Mouse (Mus musculus): ENCODE data around the gene Htr1d. TPM values are rescaled to one million over a fixed set of nuclear protein-coding genes. Genes with fewer than 3 reads are reported as not detected.

The Htr1d gene
- polyA plus RNA-seq, 1 experiment, result not detected

DNA sequence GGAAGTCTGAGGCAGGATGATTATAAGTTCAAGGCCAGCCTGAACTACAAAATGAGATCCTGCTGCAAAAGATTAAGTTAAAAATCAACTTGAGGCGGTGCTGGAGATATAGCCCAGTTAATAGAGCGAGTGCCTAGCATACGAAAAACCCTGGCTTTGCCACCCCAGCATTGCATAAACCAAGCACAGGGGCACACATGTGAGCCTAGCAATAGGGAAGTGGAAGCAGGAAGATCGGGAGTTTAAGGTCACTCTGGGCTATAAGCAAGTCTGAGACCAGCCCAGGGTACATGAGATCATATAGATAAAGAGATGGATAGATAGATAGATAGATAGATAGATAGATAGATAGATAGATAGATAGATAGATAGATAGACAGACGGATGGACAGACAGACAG is 26.5 kb downstream of the Htr1d start:
- TF ChIP-seq POLR2A (IDR thresholded peaks at IDR 0.05; ENCODE audit: borderline replicate concordance, low read depth, low read length), result no peak
- no peak for TF ChIP-seq CTCF (IDR thresholded peaks at IDR 0.05; ENCODE audit: low read depth, low read length)

DNA sequence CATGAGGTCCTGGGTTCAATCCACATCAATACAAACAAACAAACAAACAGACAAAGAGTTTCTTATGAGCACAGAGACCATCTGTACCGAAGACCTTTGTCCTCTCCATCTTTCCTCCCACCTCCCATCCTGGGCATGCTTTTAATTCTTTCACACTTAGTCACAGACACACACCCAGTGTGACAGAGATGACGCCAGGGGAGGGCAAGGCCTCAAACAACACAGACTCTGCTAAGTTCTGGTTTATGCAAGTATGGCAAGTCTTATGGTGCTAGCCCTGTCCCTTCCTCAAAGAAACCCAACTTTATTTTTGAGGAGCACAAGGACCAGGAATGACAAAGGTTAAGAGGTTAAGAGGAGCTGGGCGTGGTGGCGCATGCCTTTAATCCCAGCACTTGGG is 26.9 kb downstream of the Htr1d start:
- H3K4me3 ChIP-seq (ENCODE audit: insufficient read depth, low read length), result no peak overlapping the region
- H3K27ac ChIP-seq (ENCODE audit: insufficient read depth, low read depth, low read length), result no peak overlapping the region
- H3K4me1 ChIP-seq (ENCODE audit: control insufficient read depth, insufficient read depth, low read length), result peaks cover 4% of the 10 kb centered on the region
- no peak for TF ChIP-seq CTCF (IDR thresholded peaks at IDR 0.05; ENCODE audit: low read depth, low read length)
- no peak for TF ChIP-seq POLR2A (IDR thresholded peaks at IDR 0.05; ENCODE audit: borderline replicate concordance, low read depth, low read length)

More for the DNA sequence above, 26.5 kb downstream of the Htr1d start:
- H3K4me1 ChIP-seq (ENCODE audit: control insufficient read depth, insufficient read depth, low read length), result peaks cover 4% of the 10 kb centered on the region
- H3K27ac ChIP-seq (ENCODE audit: insufficient read depth, low read depth, low read length), result no peak overlapping the region
- H3K4me3 ChIP-seq (ENCODE audit: insufficient read depth, low read length), result no peak overlapping the region

DNA sequence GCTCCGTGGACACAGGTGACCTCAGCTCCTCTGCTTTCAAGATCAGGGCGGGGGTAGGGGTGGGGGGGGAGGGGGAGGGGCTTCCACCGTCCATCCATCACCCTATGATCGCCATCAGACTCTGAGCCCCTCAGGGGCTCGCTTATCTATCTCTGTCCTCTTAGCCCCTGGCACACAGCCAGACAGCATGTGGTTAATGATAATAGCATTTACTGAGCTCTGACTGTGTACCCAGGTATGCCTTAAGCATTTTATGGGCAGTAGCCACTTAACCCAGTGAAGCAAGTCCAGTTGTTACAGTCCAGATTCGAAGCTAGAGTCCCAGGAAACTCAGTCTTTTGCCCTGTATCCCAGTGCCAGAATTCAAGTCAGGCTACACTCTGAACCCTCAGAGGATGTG is 28.2 kb downstream of the Htr1d start:
- no peak overlapping the region for H3K4me3 ChIP-seq (ENCODE audit: insufficient read depth, low read length)
- TF ChIP-seq POLR2A (IDR thresholded peaks at IDR 0.05; ENCODE audit: borderline replicate concordance, low read depth, low read length) (no peak), CTCF (IDR thresholded peaks at IDR 0.05; ENCODE audit: low read depth, low read length) (no peak)
- H3K4me1 ChIP-seq (ENCODE audit: control insufficient read depth, insufficient read depth, low read length), result peaks cover 4% of the 10 kb centered on the region
- no peak overlapping the region for H3K27ac ChIP-seq (ENCODE audit: insufficient read depth, low read depth, low read length)

DNA sequence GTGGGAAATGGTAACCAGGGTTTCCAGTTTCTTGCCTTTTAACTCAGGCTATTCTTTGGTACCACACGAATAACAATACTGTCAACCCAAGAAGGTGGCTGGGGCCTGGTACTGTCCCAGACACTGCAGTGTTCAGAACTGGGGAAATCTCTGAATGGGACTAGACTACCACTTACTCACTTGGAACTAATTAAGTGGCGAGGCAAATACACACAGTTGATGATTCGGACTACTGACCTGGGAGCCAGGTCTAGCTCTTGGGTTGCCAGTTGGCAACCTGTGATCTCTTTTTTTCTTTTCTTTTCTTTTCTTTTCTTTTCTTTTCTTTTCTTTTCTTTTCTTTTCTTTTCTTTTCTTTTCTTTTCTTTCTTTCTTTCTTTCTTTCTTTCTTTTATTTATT is 29.0 kb downstream of the Htr1d start:
- Histone ChIP-seq H3K27ac (ENCODE audit: insufficient read depth, low read depth, low read length) (no peak overlapping the region), H3K4me3 (ENCODE audit: insufficient read depth, low read length) (no peak overlapping the region), H3K4me1 (ENCODE audit: control insufficient read depth, insufficient read depth, low read length) (peaks cover 4% of the 10 kb centered on the region)
- TF ChIP-seq CTCF (IDR thresholded peaks at IDR 0.05; ENCODE audit: low read depth, low read length), result no peak
- no peak for TF ChIP-seq POLR2A (IDR thresholded peaks at IDR 0.05; ENCODE audit: borderline replicate concordance, low read depth, low read length)

DNA sequence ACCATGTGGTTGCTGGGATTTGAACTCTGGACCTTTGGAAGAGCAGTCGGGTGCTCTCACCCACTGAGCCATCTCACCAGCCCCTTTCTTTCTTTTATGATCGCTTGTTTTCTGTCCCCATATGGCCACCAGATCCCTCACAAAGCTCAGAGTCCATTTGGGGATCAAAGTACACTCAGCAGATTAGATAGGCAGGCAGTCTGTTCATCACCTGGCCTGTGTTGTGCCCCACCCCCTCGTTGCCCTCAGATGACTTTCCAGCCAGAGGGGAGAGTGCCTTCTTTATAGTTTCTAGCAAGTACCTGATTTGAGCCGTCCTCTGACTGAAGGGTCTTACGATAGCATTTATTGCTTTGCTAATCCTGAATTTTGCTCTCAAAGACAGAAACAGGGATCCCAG is 29.5 kb downstream of the Htr1d start:
- no peak overlapping the region for H3K27ac ChIP-seq (ENCODE audit: insufficient read depth, low read depth, low read length)
- peaks cover 4% of the 10 kb centered on the region for H3K4me1 ChIP-seq (ENCODE audit: control insufficient read depth, insufficient read depth, low read length)
- no peak overlapping the region for H3K4me3 ChIP-seq (ENCODE audit: insufficient read depth, low read length)
- no peak for TF ChIP-seq POLR2A (IDR thresholded peaks at IDR 0.05; ENCODE audit: borderline replicate concordance, low read depth, low read length)
- no peak for TF ChIP-seq CTCF (IDR thresholded peaks at IDR 0.05; ENCODE audit: low read depth, low read length)

DNA sequence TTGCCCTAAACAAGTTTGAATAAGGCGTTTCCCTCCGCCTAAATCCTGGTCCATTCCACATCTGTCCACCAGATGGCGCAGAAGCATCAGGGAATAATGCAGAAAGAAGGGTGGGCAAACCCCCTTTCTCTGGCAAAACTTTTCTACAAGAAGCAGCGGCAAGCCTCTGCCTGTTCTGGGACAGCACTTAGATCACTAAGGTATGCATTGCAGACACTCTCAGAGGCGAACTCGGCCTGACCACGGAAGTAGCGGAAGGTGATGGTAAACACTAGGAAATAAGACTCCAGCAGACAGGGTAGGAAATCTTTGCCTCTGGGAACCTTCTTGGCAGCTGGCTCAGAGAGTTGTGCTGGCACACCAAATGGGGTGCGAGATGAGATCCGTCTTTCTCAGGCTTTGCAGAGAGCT is 31.5 kb downstream of the Htr1d start:
- Histone ChIP-seq H3K4me1 (ENCODE audit: control insufficient read depth, insufficient read depth, low read length) (peaks cover 4% of the 10 kb centered on the region), H3K4me3 (ENCODE audit: insufficient read depth, low read length) (peak overlapping the region; percentile 36), H3K27ac (ENCODE audit: insufficient read depth, low read depth, low read length) (no peak overlapping the region)
- TF ChIP-seq POLR2A (IDR thresholded peaks at IDR 0.05; ENCODE audit: borderline replicate concordance, low read depth, low read length) (no peak), CTCF (IDR thresholded peaks at IDR 0.05; ENCODE audit: low read depth, low read length) (peak; percentile 99)

DNA sequence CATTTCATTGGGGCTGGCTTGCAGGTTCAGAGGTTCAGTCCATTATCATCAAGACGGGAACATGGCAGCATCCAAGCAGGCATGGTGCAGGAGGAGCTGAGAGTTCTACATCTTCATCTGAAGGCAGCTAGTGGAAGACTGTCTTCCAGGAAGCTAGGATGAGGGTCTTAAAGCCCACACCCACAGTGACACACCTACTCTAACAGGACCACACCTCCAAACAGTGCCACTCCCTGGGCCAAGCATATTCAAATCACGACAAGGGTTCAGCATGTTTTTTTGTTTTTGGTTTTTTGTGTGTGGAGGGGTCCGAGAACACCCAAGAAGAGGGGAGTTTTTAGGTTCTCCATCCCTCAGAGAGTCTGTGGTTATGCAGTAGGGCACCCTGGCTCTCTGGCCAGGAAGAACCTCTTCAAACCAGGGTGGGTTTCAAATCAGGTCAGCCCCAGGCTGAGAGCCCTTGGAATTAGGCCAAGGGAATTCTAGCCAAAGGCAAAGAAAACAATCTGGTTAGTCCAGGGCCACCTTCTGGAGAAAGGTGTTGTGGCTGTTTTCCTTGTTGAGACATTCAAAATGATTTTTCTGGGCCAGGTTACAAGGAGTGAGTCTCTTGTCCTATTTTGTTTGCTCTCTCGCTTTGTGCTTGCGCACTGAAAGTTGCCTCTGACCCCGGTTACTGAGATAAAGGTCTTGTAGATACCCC is 33.3 kb downstream of the Htr1d start:
- Histone ChIP-seq H3K27ac (ENCODE audit: insufficient read depth, low read depth, low read length) (no peak overlapping the region), H3K4me1 (ENCODE audit: control insufficient read depth, insufficient read depth, low read length) (no peaks in the 10 kb centered on the region), H3K4me3 (ENCODE audit: insufficient read depth, low read length) (no peak overlapping the region)
- no peak for TF ChIP-seq CTCF (IDR thresholded peaks at IDR 0.05; ENCODE audit: low read depth, low read length)
- no peak for TF ChIP-seq POLR2A (IDR thresholded peaks at IDR 0.05; ENCODE audit: borderline replicate concordance, low read depth, low read length)

DNA sequence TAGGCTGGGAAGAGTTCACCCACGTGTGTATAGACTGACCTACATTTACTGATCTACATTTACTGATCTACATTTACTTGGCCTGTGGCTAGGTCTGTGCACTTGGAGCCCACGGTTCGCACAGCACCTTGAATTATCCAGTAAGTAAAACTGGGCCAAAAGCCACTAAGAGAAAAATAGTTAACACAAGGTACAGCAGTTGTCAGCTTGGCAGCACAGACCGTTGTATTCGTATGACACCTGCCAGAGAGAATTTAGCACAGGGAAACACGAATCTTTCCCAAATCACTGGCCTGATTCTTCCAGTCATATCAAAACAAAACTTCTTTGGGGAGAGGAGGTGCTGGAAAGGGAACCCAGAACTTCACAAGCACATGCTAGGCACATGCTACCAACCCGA is 35.0 kb downstream of the Htr1d start:
- Histone ChIP-seq H3K4me3 (ENCODE audit: insufficient read depth, low read length) (no peak overlapping the region), H3K27ac (ENCODE audit: insufficient read depth, low read depth, low read length) (no peak overlapping the region), H3K4me1 (ENCODE audit: control insufficient read depth, insufficient read depth, low read length) (0 out of 2 replicates have a peak, but pooled peaks cover 3% of the 10 kb centered on the region)
- no peak for TF ChIP-seq CTCF (IDR thresholded peaks at IDR 0.05; ENCODE audit: low read depth, low read length)
- no peak for TF ChIP-seq POLR2A (IDR thresholded peaks at IDR 0.05; ENCODE audit: borderline replicate concordance, low read depth, low read length)

DNA sequence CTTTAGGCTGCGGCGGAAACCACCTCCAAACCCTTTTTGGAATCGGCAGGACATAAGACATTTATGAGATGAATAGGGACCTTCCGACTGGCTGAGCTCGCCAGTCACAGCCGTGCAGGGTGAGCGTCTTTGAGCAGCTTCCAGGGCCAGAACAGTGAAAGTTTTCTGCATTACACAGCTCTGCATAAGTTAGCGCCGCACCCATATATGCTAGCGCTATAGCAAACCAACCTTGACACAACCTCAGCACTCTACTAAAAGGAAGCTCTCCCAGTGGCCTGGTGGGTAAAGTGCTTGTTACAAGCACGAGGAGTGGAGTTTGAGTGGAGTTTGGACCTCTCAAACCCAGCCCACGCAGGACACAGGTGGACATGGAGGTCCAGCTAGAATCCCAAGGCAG is 35.9 kb downstream of the Htr1d start:
- Histone ChIP-seq H3K27ac (ENCODE audit: insufficient read depth, low read depth, low read length) (no peak overlapping the region), H3K4me3 (ENCODE audit: insufficient read depth, low read length) (no peak overlapping the region), H3K4me1 (ENCODE audit: control insufficient read depth, insufficient read depth, low read length) (peaks cover 5% of the 10 kb centered on the region; the same call in 1 of the 2 replicates)
- TF ChIP-seq CTCF (IDR thresholded peaks at IDR 0.05; ENCODE audit: low read depth, low read length) (no peak), POLR2A (IDR thresholded peaks at IDR 0.05; ENCODE audit: borderline replicate concordance, low read depth, low read length) (no peak)

DNA sequence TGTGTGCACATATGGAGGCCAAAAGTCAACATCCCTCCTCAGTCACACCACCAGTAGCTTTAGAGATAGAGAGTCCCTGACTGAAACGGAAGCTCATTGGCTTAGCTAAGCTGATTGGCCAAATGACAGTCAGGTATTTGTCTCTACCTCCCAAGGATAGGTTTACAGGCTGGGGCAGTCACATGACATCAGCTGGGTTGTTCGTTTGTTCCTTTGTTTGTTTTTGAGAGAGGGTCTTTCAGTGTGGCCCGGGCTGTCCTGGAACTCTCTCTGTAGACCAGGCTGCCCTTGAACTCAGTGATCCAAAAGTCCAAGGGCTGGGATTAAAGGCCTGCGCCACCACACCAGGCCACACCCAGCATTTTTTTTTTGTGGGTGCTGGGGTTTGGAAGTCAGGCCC is 37.9 kb downstream of the Htr1d start:
- Histone ChIP-seq H3K4me1 (ENCODE audit: control insufficient read depth, insufficient read depth, low read length) (peaks cover 9% of the 10 kb centered on the region), H3K4me3 (ENCODE audit: insufficient read depth, low read length) (no peak overlapping the region), H3K27ac (ENCODE audit: insufficient read depth, low read depth, low read length) (no peak overlapping the region)
- TF ChIP-seq POLR2A (IDR thresholded peaks at IDR 0.05; ENCODE audit: borderline replicate concordance, low read depth, low read length), result no peak
- no peak for TF ChIP-seq CTCF (IDR thresholded peaks at IDR 0.05; ENCODE audit: low read depth, low read length)

All from bone marrow macrophage, adult 2 months (primary cell).